Comparison of ENCODE assay signal across 8 mouse cellular contexts in the genomic region with DNA sequence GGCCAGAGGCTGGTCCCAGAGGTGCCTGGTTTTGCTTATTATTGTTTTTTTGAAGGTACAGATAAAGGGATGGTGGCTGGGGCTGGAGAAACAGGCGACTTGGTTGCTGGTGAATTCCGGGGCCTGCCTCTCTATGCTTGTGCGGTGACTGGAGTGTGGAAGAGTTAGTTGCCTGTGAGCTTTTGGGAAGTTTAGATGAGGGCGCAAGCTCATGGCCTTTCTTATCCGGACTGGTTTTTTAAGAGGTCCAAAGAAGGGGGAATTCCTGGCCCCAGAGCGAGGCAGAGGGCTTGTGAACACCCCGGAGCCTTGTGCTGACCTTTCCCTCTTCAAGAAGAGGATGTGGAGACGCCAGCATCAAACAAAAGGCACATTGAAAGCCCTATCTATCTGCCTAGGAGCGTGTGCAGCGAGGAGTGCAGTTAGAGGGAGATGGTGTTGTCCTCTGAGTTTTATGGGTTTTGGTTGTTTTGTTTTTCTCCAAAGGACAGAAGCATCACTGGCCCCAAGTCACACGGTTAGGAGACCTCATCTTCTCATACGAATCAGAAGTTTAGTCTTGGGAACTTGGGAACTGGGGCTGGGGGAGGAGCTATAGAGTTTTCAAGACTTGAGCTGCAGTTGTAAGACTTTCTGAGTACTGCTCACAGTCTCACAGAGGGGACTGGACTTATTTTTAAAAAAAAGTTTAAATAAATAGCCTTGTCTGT. TPM values are rescaled to one million over a fixed set of nuclear protein-coding genes. Genes with fewer than 3 reads are reported as not detected.
DNase-seq lines count a peak whose midpoint lies in the region; ATAC-seq and TF ChIP-seq lines count a peak whose summit lies in the region.

No protein-coding gene starts in this region.

- no peaks in the 10 kb centered on the region for H3K36me3 ChIP-seq in kidney, embryonic 14.5 days (ENCODE audit: control insufficient read depth, insufficient read depth, low read length)
- no peaks in the 10 kb centered on the region for H3K36me3 ChIP-seq in hindbrain, embryonic 11.5 days (ENCODE audit: control insufficient read depth, insufficient read depth, low read length)
- H3K36me3 ChIP-seq in macrophage (ENCODE audit: inconsistent target): no peaks in the 10 kb centered on the region

- peaks cover 57% of the 10 kb centered on the region for H3K4me1 ChIP-seq in kidney, embryonic 14.5 days (ENCODE audit: control insufficient read depth, insufficient read depth, low read length)
- H3K4me1 ChIP-seq in bone marrow macrophage, adult 2 months (ENCODE audit: control insufficient read depth, insufficient read depth, low read length): peaks cover 44% of the 10 kb centered on the region
- H3K4me1 ChIP-seq in hindbrain, embryonic 11.5 days (replicated peaks; ENCODE audit: control insufficient read depth, insufficient read depth, low read length): peaks cover 31% of the 10 kb centered on the region

- H3K9me3 ChIP-seq in kidney, embryonic 14.5 days (ENCODE audit: control insufficient read depth, low read length): no peaks in the 10 kb centered on the region
- no peaks in the 10 kb centered on the region for H3K9me3 ChIP-seq in hindbrain, embryonic 11.5 days (ENCODE audit: control insufficient read depth, low read length)

- TF ChIP-seq POLR2A in bone marrow macrophage, adult 2 months (IDR thresholded peaks at IDR 0.05; ENCODE audit: borderline replicate concordance, low read depth, low read length): no peak

- peak overlapping the region; percentile 64 for H3K4me2 ChIP-seq in kidney, embryonic 14.5 days (replicated peaks; ENCODE audit: low read depth, low read length)
- H3K4me2 ChIP-seq in hindbrain, embryonic 11.5 days (replicated peaks; ENCODE audit: low read depth, low read length): peak overlapping the region; percentile 78

- peak overlapping the region; percentile 99 for H3K4me3 ChIP-seq in kidney, embryonic 14.5 days (ENCODE audit: low read length)
- peak overlapping the region; percentile 81 for H3K4me3 ChIP-seq in bone marrow macrophage, adult 2 months (ENCODE audit: insufficient read depth, low read length)
- H3K4me3 ChIP-seq in hindbrain, embryonic 11.5 days (ENCODE audit: low read depth, low read length): peak overlapping the region; percentile 99
- peak overlapping the region; percentile 92 for H3K4me3 ChIP-seq in macrophage (ENCODE audit: inconsistent target)

- no peak for ATAC-seq in kidney, embryonic 14.5 days (ENCODE audit: low FRiP score, low TSS enrichment)
- no peak for ATAC-seq in hindbrain, embryonic 11.5 days (ENCODE audit: low FRiP score)

- H3K27ac ChIP-seq in kidney, embryonic 14.5 days (ENCODE audit: low read depth, low read length): peak overlapping the region; percentile 100; the same call in 1 of the 2 replicates
- peak overlapping the region; percentile 91 for H3K27ac ChIP-seq in bone marrow macrophage, adult 2 months (ENCODE audit: insufficient read depth, low read depth, low read length)
- H3K27ac ChIP-seq in hindbrain, embryonic 11.5 days (ENCODE audit: low read depth, low read length): peak overlapping the region; percentile 100
- peak overlapping the region; percentile 99 for H3K27ac ChIP-seq in macrophage

- no peaks in the 10 kb centered on the region for H3K27me3 ChIP-seq in kidney, embryonic 14.5 days (ENCODE audit: control insufficient read depth, insufficient read depth, low read length)
- no peaks in the 10 kb centered on the region for H3K27me3 ChIP-seq in hindbrain, embryonic 11.5 days (ENCODE audit: control insufficient read depth, insufficient read depth, low read length)

- no peak for DNase-seq in kidney, postnatal 4 days
- peak; percentile 37 for DNase-seq in hindbrain, embryonic 11.5 days (ENCODE audit: low spot score)
- DNase-seq in layer of hippocampus, postnatal 10 days (ENCODE audit: low spot score in 2 of 2): no peak
- DNase-seq in gastrocnemius, postnatal 10 days: no peak
- DNase-seq in spleen, adult 12 weeks (ENCODE audit: low spot score): no peak

- peak overlapping the region; percentile 98 for H3K9ac ChIP-seq in kidney, embryonic 14.5 days (ENCODE audit: low read depth, low read length)
- peak overlapping the region; percentile 100 for H3K9ac ChIP-seq in hindbrain, embryonic 11.5 days (ENCODE audit: low read depth, low read length)

- WGBS in kidney, embryonic 14.5 days: 2% methylated on average over 12 of the region's 12 CpGs
- WGBS in hindbrain, embryonic 11.5 days: 2% methylated on average over 12 of the region's 12 CpGs
- 8% methylated on average over 12 of the region's 12 CpGs for WGBS in macrophage (ENCODE audit: missing documents)

- H3K79me2 ChIP-seq in macrophage (ENCODE audit: inconsistent target): peaks cover 75% of the 10 kb centered on the region

- no peak for TF ChIP-seq CTCF in bone marrow macrophage, adult 2 months (IDR thresholded peaks at IDR 0.05; ENCODE audit: low read depth, low read length)

RNA-seq across cellular contexts. Expression of gene Zmiz1, which starts 2.8 kb away (rescaled TPM):
- 43.3 and 57.3 TPM in 2 replicates for polyA plus RNA-seq in kidney, embryonic 14.5 days (2014; fragmentation: Nextera tagmentation; extraction: Ambion mirVana)
- 78.1 and 99.2 TPM in 2 replicates for polyA plus RNA-seq in bone marrow macrophage, adult 2 months (2012; ENCODE audit: insufficient read depth, insufficient read length, missing spikeins)
- polyA plus RNA-seq in hindbrain, embryonic 11.5 days (2014; fragmentation: Nextera tagmentation; extraction: Ambion mirVana): 47.5 and 57.0 TPM in 2 replicates
- 100 to 1,000 TPM; 201 to 426 (median 339) TPM for total RNA-seq in macrophage (2018; cell fraction: chromatin; rRNA removed)
- 100 to 1,000 TPM; 130 to 224 (median 189) TPM for total RNA-seq in macrophage (2018; cell fraction: cytosol; rRNA removed)
- 100 to 1,000 TPM; 176 to 364 (median 261) TPM for total RNA-seq in macrophage (2018; cell fraction: nucleus; rRNA removed)
- polyA plus RNA-seq in macrophage (2018): 74.5 to 135 TPM (median 101 TPM) in 3 replicates
- total RNA-seq in layer of hippocampus, postnatal 10 days (2021): 100 to 1,000 TPM; 115 to 128 TPM
- total RNA-seq in gastrocnemius, postnatal 10 days (2021): 10 to 100 TPM; 31.6 to 43.8 TPM
